8 mouse cellular contexts compared by ENCODE assay signal in genomic region chr14:25459998-25460800, GRCm38 (mm10). TPM values are rescaled to one million over a fixed set of nuclear protein-coding genes. Genes with fewer than 3 reads are reported as not detected.
A peak's percentile ranks its signal among the peaks of the same experiment; 100 is the strongest.
DNase-seq lines count a peak whose midpoint lies in the region; ATAC-seq and TF ChIP-seq lines count a peak whose summit lies in the region.

No protein-coding gene starts in this region.

- WGBS in intestine, embryonic 15.5 days: under 1% methylated on average over 63 of the region's 63 CpGs
- under 1% methylated on average over 51 of the region's 63 CpGs for whole genome bisulfite sequencing in liver, postnatal 0 days (ENCODE audit: insufficient replicate concordance)
- WGBS in neural tube, embryonic 12.5 days: under 1% methylated on average over 61 of the region's 63 CpGs

- ATAC-seq in intestine, embryonic 15.5 days: no peak
- ATAC-seq in liver, postnatal 0 days: no peak
- no peak for ATAC-seq in neural tube, embryonic 12.5 days (ENCODE audit: low FRiP score, low read depth)

- H3K27me3 ChIP-seq in intestine, embryonic 15.5 days (replicated peaks): no peaks in the 10 kb centered on the region
- no peaks in the 10 kb centered on the region for H3K27me3 ChIP-seq in liver, postnatal 0 days (ENCODE audit: insufficient read depth, low read length)
- H3K27me3 ChIP-seq in neural tube, embryonic 12.5 days (replicated peaks): no peaks in the 10 kb centered on the region

- H3K4me2 ChIP-seq in intestine, embryonic 15.5 days (replicated peaks): peak overlapping the region; percentile 99
- peak overlapping the region; percentile 99 for H3K4me2 ChIP-seq in liver, postnatal 0 days (ENCODE audit: low read depth, low read length)
- peak overlapping the region; percentile 96 for H3K4me2 ChIP-seq in neural tube, embryonic 12.5 days (replicated peaks)

- peak overlapping the region; percentile 93 for H3K27ac ChIP-seq in layer of hippocampus, adult 2 months
- peak overlapping the region; percentile 100 for H3K27ac ChIP-seq in intestine, embryonic 15.5 days
- H3K27ac ChIP-seq in liver, postnatal 0 days (ENCODE audit: low read depth): peak overlapping the region; percentile 99
- peak overlapping the region; percentile 99 for H3K27ac ChIP-seq in neural tube, embryonic 12.5 days

- H3K4me1 ChIP-seq in intestine, embryonic 15.5 days (replicated peaks): peaks cover 44% of the 10 kb centered on the region
- peaks cover 48% of the 10 kb centered on the region for H3K4me1 ChIP-seq in liver, postnatal 0 days (ENCODE audit: insufficient read depth)
- H3K4me1 ChIP-seq in neural tube, embryonic 12.5 days: peaks cover 59% of the 10 kb centered on the region

- no peak for DNase-seq in layer of hippocampus, adult 2 months (ENCODE audit: low spot score in 2 of 2)
- DNase-seq in layer of hippocampus, adult 18-20 months (ENCODE audit: low spot score in 2 of 2): no peak
- peak; percentile 65 for DNase-seq in cerebellum, adult 8-10 months
- peak; percentile 69 to 81 for DNase-seq in gastrocnemius, postnatal 4 days (ENCODE audit: low spot score in 2 of 2)
- DNase-seq in liver, postnatal 0 days: peak; percentile 63
- DNase-seq in thymus, postnatal 10 days (ENCODE audit: low spot score in 2 of 2): peak; percentile 52 to 59

- peak overlapping the region; percentile 91 for H3K9ac ChIP-seq in intestine, embryonic 15.5 days
- H3K9ac ChIP-seq in liver, postnatal 0 days (replicated peaks): peak overlapping the region; percentile 75
- peak overlapping the region; percentile 99 for H3K9ac ChIP-seq in neural tube, embryonic 12.5 days

- no peak for TF ChIP-seq EP300 in liver, postnatal 0 days (IDR thresholded peaks at IDR 0.05; ENCODE audit: low read depth)

- no peaks in the 10 kb centered on the region for H3K36me3 ChIP-seq in intestine, embryonic 15.5 days
- H3K36me3 ChIP-seq in liver, postnatal 0 days (replicated peaks; ENCODE audit: insufficient read depth, low read length): no peaks in the 10 kb centered on the region
- H3K36me3 ChIP-seq in neural tube, embryonic 12.5 days: no peaks in the 10 kb centered on the region

- peak overlapping the region; percentile 87 for H3K4me3 ChIP-seq in layer of hippocampus, adult 2 months
- peak overlapping the region; percentile 89 for H3K4me3 ChIP-seq in intestine, embryonic 15.5 days (replicated peaks)
- peak overlapping the region; percentile 80 for H3K4me3 ChIP-seq in liver, postnatal 0 days (ENCODE audit: low read depth, low read length)
- peak overlapping the region; percentile 97 for H3K4me3 ChIP-seq in neural tube, embryonic 12.5 days

- no peak; the same call in 1 of the 2 replicates for TF ChIP-seq CTCF in layer of hippocampus, adult 2 months (conservative IDR thresholded peaks at IDR 0.05)
- no peak for TF ChIP-seq CTCF in liver, postnatal 0 days (IDR thresholded peaks at IDR 0.05; ENCODE audit: low read depth)

- no peaks in the 10 kb centered on the region for H3K9me3 ChIP-seq in intestine, embryonic 15.5 days
- H3K9me3 ChIP-seq in liver, postnatal 0 days (ENCODE audit: low read length): no peaks in the 10 kb centered on the region
- no peaks in the 10 kb centered on the region for H3K9me3 ChIP-seq in neural tube, embryonic 12.5 days

RNA-seq across cellular contexts. Expression of gene Zmiz1, which starts 1.2 kb away (rescaled TPM):
- 10 to 100 TPM; 87.7 to 99.3 TPM for total RNA-seq in layer of hippocampus, adult 2 months (2021)
- 10 to 100 TPM; 86.3 to 88.2 TPM for total RNA-seq in layer of hippocampus, adult 18-20 months (2021)
- 10 to 100 TPM; 53.8 to 55.2 TPM for total RNA-seq in gastrocnemius, postnatal 4 days (2021)
- polyA plus RNA-seq in intestine, embryonic 15.5 days (2015; fragmentation: Nextera tagmentation; extraction: Ambion mirVana): 26.3 and 28.0 TPM in 2 replicates
- 3.6 and 4.3 TPM in 2 replicates for polyA plus RNA-seq in liver, postnatal 0 days (2015; fragmentation: Nextera tagmentation; extraction: Ambion mirVana)
- 62.2 and 63.4 TPM in 2 replicates for polyA plus RNA-seq in neural tube, embryonic 12.5 days (2016; fragmentation: Nextera tagmentation; extraction: Ambion mirVana)

Comparison
In these comparisons a context has a peak if more than half of its experiments do, and no peak if none do; other contexts are left out.
1. DNase-seq: peak in cerebellum, adult 8-10 months (single experiment), gastrocnemius, postnatal 4 days (2 of 2), liver, postnatal 0 days (single experiment) and thymus, postnatal 10 days (2 of 2); none in layer of hippocampus, adult 2 months (0 of 2) and layer of hippocampus, adult 18-20 months (0 of 2).
2. Peak in every context shown above with its lines, with median percentiles within 50 percentile points of each other: H3K27ac ChIP-seq, H3K4me3 ChIP-seq, H3K4me2 ChIP-seq and H3K9ac ChIP-seq.